Mouse (Mus musculus) neural tube, embryonic 11.5 days (tissue): Measurements from ENCODE around the gene 9430097D07Rik. TPM values are rescaled to one million over a fixed set of nuclear protein-coding genes. Genes with fewer than 3 reads are reported as not detected.

Experiments used
- ATAC-seq: fragments of 200-750 bp; cut with Nextera tagmentation; 2 replicates; pipeline ENCODE4 v1.8.0; 2017; ENCODE audit warnings: moderate number of reproducible peaks, mild to moderate bottlenecking, moderate TSS enrichment, moderate library complexity; ENCODE audit not compliant: insufficient read depth, low FRiP score, low TSS enrichment
- DNase-seq: peaks from one replicate; pipeline ENCODE4 v3.0.0-alpha.2; 2015; ENCODE audit warnings: low spot score
- H3K27ac ChIP-seq: fragments of 300-500 bp; sonication (generic); 2 replicates; pipeline ENCODE4 v1.5.1; 2014; ENCODE audit warnings: low read depth, mild to moderate bottlenecking, low read length
- H3K27me3 ChIP-seq: fragments of 300-500 bp; sonication (generic); 2 replicates; pipeline ENCODE4 v1.6.1; 2014; ENCODE audit warnings: mild to moderate bottlenecking, low read length, mixed read lengths; ENCODE audit not compliant: control insufficient read depth, insufficient read depth
- H3K36me3 ChIP-seq: fragments of 300-500 bp; sonication (generic); 2 replicates; pipeline ENCODE4 v1.6.1; 2014; ENCODE audit warnings: mild to moderate bottlenecking, low read length, moderate library complexity, mixed read lengths; ENCODE audit not compliant: control insufficient read depth, insufficient read depth
- H3K4me1 ChIP-seq: fragments of 300-500 bp; sonication (generic); 2 replicates; pipeline ENCODE4 v1.6.1; 2014; ENCODE audit warnings: low read length, mixed read lengths; ENCODE audit not compliant: control insufficient read depth, insufficient read depth
- H3K4me2 ChIP-seq: fragments of 300-500 bp; sonication (generic); 2 replicates; pipeline ENCODE4 v1.6.1; 2014; ENCODE audit warnings: low read depth, mild to moderate bottlenecking, moderate library complexity
- H3K4me3 ChIP-seq: fragments of 300-500 bp; sonication (generic); 2 replicates; pipeline ENCODE4 v1.5.1; 2014; ENCODE audit warnings: low read depth, low read length
- H3K9ac ChIP-seq: fragments of 300-500 bp; sonication (generic); 2 replicates; pipeline ENCODE4 v1.6.1; 2014; ENCODE audit warnings: mild to moderate bottlenecking, low read length
- H3K9me3 ChIP-seq: fragments of 300-500 bp; sonication (generic); 2 replicates; pipeline ENCODE4 v1.6.1; 2016; ENCODE audit warnings: low read length; ENCODE audit not compliant: control insufficient read depth
- WGBS: fragments of 180-500 bp; shearing (Covaris S2); extraction: QIAGEN DNeasy Blood & Tissue Kit; methylation state at CpG from one replicate; pipeline ENCODE4 v1.1.7; 2014; 5-methylcytosine and 5-hydroxymethylcytosine counted together
- polyA plus RNA-seq: library from polyadenylated mRNA; unstranded; fragments of >200 nt; fragmentation: Nextera tagmentation; extraction: Ambion mirVana; gene quantifications from 2 replicates; pipeline ENCODE4 v1.2.1, GENCODE M21; 2014

The 9430097D07Rik gene
- polyA plus RNA-seq, 1 experiment from 2014 or later, result 0.25 TPM

GRCm38 (mm10) chr2:32525816-32526215, 49.7 kb downstream of the 9430097D07Rik start:
- no peaks in the 10 kb centered on the region for H3K36me3 ChIP-seq
- no peaks in the 10 kb centered on the region for H3K9me3 ChIP-seq
- H3K4me2 ChIP-seq, result no peak overlapping the region
- no peak for ATAC-seq
- H3K27me3 ChIP-seq, result no peaks in the 10 kb centered on the region
- no peak for DNase-seq
- H3K4me3 ChIP-seq, result no peak overlapping the region
- H3K4me1 ChIP-seq, result no peaks in the 10 kb centered on the region
- WGBS, result 88% methylated on average over 12 of the region's 12 CpGs
- H3K27ac ChIP-seq, result no peak overlapping the region
- no peak overlapping the region for H3K9ac ChIP-seq

- H3K9me3 ChIP-seq, result no peaks in the 10 kb centered on the region
- H3K9ac ChIP-seq, result no peak overlapping the region
- no peak overlapping the region for H3K4me2 ChIP-seq
- H3K4me1 ChIP-seq, result no peaks in the 10 kb centered on the region
- no peaks in the 10 kb centered on the region for H3K27me3 ChIP-seq
- no peak for ATAC-seq
- H3K4me3 ChIP-seq, result no peak overlapping the region
- no peak overlapping the region for H3K27ac ChIP-seq
- 90% methylated on average over 13 of the region's 13 CpGs for WGBS
- no peaks in the 10 kb centered on the region for H3K36me3 ChIP-seq
- no peak for DNase-seq
Measured at GRCm38 (mm10) chr2:32524536-32525031, 50.9 kb downstream of the 9430097D07Rik start.

Other genes with a start within 250 kb of the 9430097D07Rik start
- 57.0 TPM in 2 replicates for gene Ciz1, start 223.4 kb downstream of the 9430097D07Rik start, polyA plus RNA-seq
- 23.7 and 29.5 TPM in 2 replicates for gene Dnm1, start 222.3 kb downstream of the 9430097D07Rik start, polyA plus RNA-seq
- gene 1110008P14Rik, start 193.7 kb downstream of the 9430097D07Rik start, polyA plus RNA-seq, result 59.8 and 65.6 TPM in 2 replicates
- gene Lcn2, start 187.4 kb downstream of the 9430097D07Rik start, polyA plus RNA-seq, result 0.25 and 0.51 TPM in 2 replicates
- gene Ptges2, start 179.8 kb downstream of the 9430097D07Rik start, polyA plus RNA-seq, result 25.6 and 33.6 TPM in 2 replicates
- 5.5 and 6.9 TPM in 2 replicates for gene Naif1, start 125.2 kb downstream of the 9430097D07Rik start, polyA plus RNA-seq
- 28.1 and 33.5 TPM in 2 replicates for gene Slc25a25, start 124.2 kb downstream of the 9430097D07Rik start, polyA plus RNA-seq
- gene Fam102a, start 40.4 kb downstream of the 9430097D07Rik start, polyA plus RNA-seq, result 13.1 and 13.2 TPM in 2 replicates
- 110 and 111 TPM in 2 replicates for gene Dpm2, start 4.8 kb downstream of the 9430097D07Rik start, polyA plus RNA-seq
- 2.6 and 3.6 TPM in 2 replicates for gene Pip5kl1, start 887 bp downstream of the 9430097D07Rik start, polyA plus RNA-seq
- gene St6galnac4, start 11.4 kb upstream of the 9430097D07Rik start, polyA plus RNA-seq, result 20.9 and 21.8 TPM in 2 replicates
- gene St6galnac6, start 24.0 kb upstream of the 9430097D07Rik start, polyA plus RNA-seq, result 4.8 and 5.1 TPM in 2 replicates
- gene Ak1, start 46.1 kb upstream of the 9430097D07Rik start, polyA plus RNA-seq, result 33.0 and 33.8 TPM in 2 replicates
- gene Eng, start 70.9 kb upstream of the 9430097D07Rik start, polyA plus RNA-seq, result 24.5 and 26.8 TPM in 2 replicates
- 18.0 and 19.4 TPM in 2 replicates for gene Fpgs, start 128.5 kb upstream of the 9430097D07Rik start, polyA plus RNA-seq
- 82.4 and 84.6 TPM in 2 replicates for gene Cdk9, start 137.4 kb upstream of the 9430097D07Rik start, polyA plus RNA-seq
- 30.6 TPM in 2 replicates for gene Sh2d3c, start 145.4 kb upstream of the 9430097D07Rik start, polyA plus RNA-seq
- gene 6330409D20Rik, start 165.3 kb upstream of the 9430097D07Rik start, polyA plus RNA-seq, result 2.1 and 2.2 TPM in 2 replicates
- 59.7 and 63.1 TPM in 2 replicates for gene Tor2a, start 181.6 kb upstream of the 9430097D07Rik start, polyA plus RNA-seq
- 0.27 and 1.1 TPM in 2 replicates for gene Ttc16, start 199.9 kb upstream of the 9430097D07Rik start, polyA plus RNA-seq
- 3.4 and 3.6 TPM in 2 replicates for gene Ptrh1, start 200.1 kb upstream of the 9430097D07Rik start, polyA plus RNA-seq
- gene Cfap157, start 208.7 kb upstream of the 9430097D07Rik start, polyA plus RNA-seq, result 0.87 TPM in 1 of 2 replicates, not detected in the other